Mouse (Mus musculus) CH12.LX (cell line): ENCODE results near the gene Galk1.

Source experiments
- CTCF ChIP-seq, 2 experiments: IDR thresholded peaks in 1 of 2; conservative IDR thresholded peaks in 1 of 2; 2 replicates each; pipeline ENCODE4 v1.5.1; 2011 to 2012; ENCODE audit warnings: low read depth in 2 of 2, low read length in 2 of 2, improper control_type of control experiment in 1 of 2, inconsistent platforms in 1 of 2, mild to moderate bottlenecking in 1 of 2, moderate library complexity in 1 of 2
- JUN ChIP-seq: IDR thresholded peaks from 2 replicates; pipeline ENCODE4 v1.6.1; 2011; ENCODE audit warnings: low read depth, mild to moderate bottlenecking, low read length, improper control_type of control experiment, moderate library complexity; ENCODE audit not compliant: insufficient read depth
- KAT2A ChIP-seq: IDR thresholded peaks from 2 replicates; pipeline ENCODE4 v1.6.1; 2012; ENCODE audit warnings: low read length, improper control_type of control experiment, inconsistent platforms; ENCODE audit not compliant: insufficient replicate concordance
- POLR2A ChIP-seq: IDR thresholded peaks from 2 replicates; pipeline ENCODE4 v1.6.1; 2011; ENCODE audit warnings: low read depth, mild to moderate bottlenecking, improper control_type of control experiment, low read length
- SMC3 ChIP-seq: IDR thresholded peaks from 2 replicates; pipeline ENCODE4 v1.6.1; 2011; ENCODE audit warnings: low read depth, low read length, improper control_type of control experiment
- USF1 ChIP-seq: IDR thresholded peaks from 2 replicates; pipeline ENCODE4 v1.6.1; 2014; ENCODE audit warnings: low read depth, mild to moderate bottlenecking, inconsistent platforms, low read length, improper control_type of control experiment

GRCm38 (mm10) chr11:115983291-115983690 lies 29.2 kb downstream of the Galk1 start:
- TF ChIP-seq CTCF (conservative IDR thresholded peaks at IDR 0.05 in 1 of 2, IDR thresholded peaks at IDR 0.05 in 1 of 2; ENCODE audit: low read depth in 2 of 2, low read length in 2 of 2) = no peak
- TF ChIP-seq USF1 = no peak
- TF ChIP-seq SMC3 = no peak
- no peak for TF ChIP-seq JUN
- no peak for TF ChIP-seq POLR2A
- no peak for TF ChIP-seq KAT2A
